Mouse (Mus musculus) erythroblast, adult 5-6 weeks (primary cell): ENCODE results near the gene Slc30a2. TPM values are rescaled to one million over a fixed set of nuclear protein-coding genes. Genes with fewer than 3 reads are reported as not detected.
"Not testable (repeated sequence)": the region's sequence is repeated elsewhere in the genome, so short reads cannot be mapped to it uniquely, and the experiment has no call there.

Experiments used
- ATAC-seq: replicated peaks from 2 replicates; pipeline ENCODE4 v1.8.0; 2016; ENCODE audit warnings: moderate number of reproducible peaks, mild to moderate bottlenecking, moderate TSS enrichment, inconsistent platforms; ENCODE audit not compliant: poor library complexity, low FRiP score, severe bottlenecking
- total RNA-seq, 2 experiments: library from RNA; stranded (forward) in 1 of 2; stranded (reverse) in 1 of 2; fragments of 150-400 nt in 1 of 2; fragments of 200-764, 138-1000 nt in 1 of 2; gene quantifications; 2 replicates each; pipeline versions ENCODE4 v1.2.3 to v1.2.4; 2015 to 2017; ENCODE audit warnings: low replicate concordance in 2 of 2

The Slc30a2 gene
- total RNA-seq, 2 experiments from 2014 or later: not detected

DNA sequence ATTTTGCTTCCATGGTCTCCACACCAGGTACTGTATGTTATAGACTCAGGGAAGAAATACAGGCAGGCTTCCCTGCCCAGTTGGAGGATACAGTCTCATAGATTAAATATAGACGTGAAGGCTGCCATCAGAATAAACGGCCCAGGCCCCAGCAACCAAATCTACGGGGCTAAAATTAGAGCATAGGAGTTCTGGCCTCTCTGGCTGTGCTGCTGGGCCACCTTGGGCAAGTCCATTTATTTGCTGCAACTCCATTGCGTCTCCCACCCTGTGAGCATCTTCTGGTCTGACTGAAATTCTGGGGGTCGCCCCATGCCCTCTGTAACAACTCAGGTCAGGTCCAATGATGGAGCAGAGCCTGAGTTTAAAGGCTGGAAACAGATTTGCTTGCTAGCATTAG lies 23.9 kb upstream of the Slc30a2 start:
- no peak for ATAC-seq

DNA sequence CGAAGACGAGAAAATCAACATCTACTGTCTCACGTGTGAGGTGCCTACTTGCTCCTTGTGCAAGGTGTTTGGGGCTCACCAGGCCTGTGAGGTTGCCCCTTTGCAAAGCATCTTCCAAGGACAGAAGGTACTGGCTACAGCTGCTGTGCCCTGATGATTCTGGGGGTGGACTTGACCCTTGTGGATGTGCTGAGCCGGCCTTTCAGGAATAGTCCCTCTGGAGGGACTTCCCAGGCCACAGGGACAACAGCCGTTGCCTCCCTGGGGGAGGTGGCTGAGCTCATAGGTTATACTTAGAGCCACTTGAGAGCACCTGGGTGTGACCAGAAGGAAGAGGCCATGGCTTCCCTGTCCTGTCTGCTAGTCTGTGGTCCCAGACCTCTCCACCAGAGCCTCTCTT lies 23.3 kb upstream of the Slc30a2 start:
- no peak for ATAC-seq

DNA sequence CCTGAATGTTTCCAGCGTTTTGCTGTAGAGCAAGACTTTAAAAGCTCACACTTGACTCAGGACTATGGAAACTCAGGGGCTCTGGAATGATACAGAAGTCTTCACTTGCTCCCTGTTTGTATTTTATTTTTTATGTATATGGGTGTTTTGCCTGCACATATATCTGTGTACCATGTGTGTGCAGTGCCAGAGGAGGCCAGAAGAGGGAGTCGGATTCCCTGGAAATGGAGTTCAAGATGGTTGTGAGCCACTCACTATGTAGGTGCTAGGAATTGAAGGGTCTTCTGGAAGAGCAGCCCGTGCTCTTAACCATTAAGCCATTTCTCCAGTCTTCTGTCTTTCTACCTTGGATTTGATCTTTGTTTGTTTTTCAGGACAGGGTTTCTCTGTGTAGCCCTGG lies 21.5 kb upstream of the Slc30a2 start:
- ATAC-seq: no peak

DNA sequence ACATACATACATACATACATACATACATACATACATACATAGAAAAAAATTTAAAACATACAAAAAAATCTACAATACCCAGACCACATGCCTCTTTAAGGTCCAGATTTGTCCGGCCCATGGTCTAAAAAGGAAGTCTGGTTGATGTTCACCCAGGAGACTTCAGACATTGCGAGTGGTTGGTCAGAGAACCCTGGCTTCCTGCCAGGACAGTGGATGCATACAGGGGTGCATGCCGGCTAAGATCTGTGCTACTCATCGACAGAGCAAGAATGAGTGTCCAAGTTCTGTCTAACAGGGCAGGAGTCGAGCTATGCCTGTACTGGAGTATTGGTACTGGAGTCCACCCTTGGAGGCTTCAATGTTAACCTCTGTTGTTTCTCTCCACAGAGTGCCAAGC lies 18.3 kb upstream of the Slc30a2 start:
- no peak for ATAC-seq

DNA sequence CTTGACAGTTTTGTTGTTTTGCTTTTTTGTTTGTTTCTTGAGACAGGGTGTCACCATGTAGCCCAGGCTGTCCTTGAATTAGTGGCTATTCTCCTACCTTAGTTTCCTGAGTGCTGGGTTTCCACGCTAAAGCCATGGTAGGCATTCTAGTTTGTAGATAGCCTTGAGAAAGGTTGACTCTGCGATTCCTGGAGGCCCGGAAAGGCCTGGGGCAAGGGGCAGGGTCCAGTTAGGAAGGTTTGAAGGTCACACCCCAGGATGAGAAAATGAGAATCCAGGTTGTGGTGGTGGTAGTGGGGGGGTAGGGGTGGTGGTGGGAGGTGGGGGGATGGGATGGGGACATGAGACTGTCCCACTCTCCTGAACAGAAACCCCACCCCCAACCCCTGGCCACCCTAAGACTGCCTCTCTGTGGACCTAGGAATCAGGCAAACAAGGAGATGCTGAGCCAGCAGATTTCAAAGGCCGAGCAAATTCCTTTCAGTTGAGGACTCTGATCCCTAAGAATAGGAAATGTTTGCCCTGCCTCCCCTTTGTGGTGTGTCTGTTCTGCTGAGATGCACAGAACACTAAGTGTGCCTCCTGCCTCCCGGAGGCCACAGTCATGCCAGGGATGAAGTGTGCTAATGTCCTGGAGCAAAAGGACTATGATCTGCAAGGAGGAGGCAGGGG lies 16.0 kb upstream of the Slc30a2 start:
- no peak for ATAC-seq

DNA sequence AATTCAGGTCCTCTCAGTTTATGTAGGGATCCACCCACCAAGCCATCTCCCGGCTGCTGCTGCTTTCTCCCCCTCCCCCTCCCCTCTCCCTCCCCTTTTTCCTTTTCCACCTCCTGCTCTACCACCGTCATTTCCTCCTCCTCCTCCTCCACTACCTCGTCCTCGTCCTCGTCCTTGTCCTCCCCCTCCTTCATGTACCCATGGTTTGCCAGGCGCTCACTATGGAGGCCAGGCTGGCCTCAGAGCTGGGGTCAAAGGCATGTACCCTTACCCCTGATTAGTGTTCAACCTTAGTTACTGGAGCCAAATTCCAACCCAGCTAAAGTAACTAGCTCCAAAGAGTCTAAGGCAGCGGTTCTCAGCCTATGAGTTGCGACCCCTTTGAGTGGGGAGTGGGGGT lies 14.8 kb upstream of the Slc30a2 start:
- no peak for ATAC-seq

DNA sequence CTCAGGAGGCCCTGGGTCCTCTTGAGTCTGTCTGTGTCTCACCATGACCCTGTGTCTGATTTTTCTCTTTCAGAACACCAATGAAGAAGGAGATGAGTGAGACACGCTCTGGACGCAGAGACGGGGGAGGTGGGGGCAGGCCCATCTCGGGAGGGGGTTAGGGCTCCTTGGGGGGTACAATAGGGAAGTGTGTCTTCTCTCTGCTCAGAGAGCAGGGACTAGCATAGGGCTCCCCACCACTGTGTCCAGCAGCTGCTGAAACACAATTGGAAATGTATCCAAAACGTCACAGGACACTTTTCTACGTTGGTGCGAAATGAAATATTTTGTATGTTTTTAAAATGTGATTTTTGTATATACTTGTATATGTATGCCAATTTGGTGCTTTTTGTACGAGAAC lies 14.1 kb upstream of the Slc30a2 start:
- no peak for ATAC-seq

DNA sequence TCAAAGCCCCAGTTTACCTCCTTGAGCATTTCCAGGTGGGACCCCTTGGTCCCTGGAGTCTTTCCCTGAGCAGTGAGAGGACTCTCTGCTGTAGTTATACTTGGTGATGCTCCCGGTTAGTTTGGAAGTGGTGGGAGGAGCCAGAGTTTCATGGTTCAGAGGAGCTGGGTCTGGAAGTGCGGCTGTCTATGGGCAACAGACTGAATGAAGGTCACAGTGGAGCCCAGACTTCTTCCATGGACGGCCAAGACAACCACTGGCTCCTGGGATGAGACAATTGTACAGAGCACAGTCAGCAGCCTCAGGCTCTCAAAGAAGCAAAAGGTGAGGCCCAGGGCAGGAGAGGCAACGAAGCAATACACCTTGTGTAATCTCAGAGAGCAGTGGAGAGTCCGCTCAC lies 12.7 kb upstream of the Slc30a2 start:
- no peak for ATAC-seq

DNA sequence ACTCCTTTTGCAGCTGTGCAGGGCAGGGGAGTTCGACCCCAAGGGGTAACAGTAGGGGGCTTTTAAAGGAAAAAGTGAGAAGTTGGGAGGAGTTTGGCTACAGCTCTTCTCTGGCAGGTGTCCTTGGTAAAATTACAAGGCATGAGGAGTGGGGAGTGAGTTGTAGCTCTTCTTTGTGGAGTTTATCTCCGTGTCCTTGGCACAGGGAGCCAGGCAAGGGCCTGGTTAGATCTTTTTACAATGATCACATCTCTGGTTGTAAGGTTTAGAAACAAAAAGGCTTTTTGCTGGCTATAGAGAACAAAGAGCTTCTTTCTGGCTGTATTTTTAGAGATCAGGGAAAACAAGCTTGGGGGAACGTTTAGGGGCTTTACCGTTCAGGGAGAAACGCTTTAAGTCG lies 1.8 kb upstream of the Slc30a2 start:
- ATAC-seq: not testable (repeated sequence)

DNA sequence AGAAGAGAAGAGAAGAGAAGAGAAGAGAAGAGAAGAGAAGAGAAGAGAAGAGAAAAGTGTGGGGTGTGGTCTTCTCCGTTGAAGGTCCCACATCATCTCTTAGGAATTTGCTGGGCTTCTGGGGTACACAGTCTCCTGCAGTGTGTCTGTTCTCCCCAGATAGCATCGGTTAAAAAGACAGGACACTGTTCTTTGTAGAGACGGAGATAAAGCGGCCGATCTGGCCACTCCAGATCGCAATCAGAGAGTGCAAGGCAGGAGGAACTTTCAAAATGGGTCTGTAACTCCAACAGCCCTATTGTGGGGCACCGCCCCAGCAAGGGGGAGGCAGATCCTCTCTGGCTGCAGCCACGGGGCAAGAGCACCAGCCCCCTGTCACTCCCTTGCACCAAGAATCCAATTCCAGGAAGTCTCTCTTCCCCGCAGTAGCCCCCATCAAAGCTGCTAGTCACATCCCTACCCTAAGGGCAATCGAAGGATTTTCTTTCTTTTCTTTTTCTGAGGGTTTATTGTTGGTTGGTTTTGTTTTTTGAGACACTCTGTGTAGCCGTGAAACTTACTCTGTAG lies 685 bp upstream of the Slc30a2 start:
- ATAC-seq: no peak

DNA sequence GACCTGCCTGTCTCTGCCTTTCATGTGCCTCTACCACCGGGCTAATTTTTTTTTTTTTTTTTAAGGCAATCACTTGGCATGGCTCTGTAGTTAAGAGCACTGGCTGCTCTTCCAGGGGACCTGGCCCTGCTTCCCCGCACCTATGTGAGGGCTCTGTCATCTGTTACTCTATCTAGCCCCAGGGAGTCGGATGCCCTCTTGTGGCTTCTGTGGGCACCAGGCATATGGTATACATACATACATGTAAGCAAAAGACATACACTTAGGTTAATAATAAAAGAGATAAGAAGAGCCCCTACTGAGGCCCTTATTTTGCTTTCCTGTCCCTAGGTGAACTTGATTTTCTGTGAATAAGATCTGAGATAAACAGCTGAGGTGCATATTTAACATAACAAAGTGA lies 1.6 kb downstream of the Slc30a2 start:
- no peak for ATAC-seq

DNA sequence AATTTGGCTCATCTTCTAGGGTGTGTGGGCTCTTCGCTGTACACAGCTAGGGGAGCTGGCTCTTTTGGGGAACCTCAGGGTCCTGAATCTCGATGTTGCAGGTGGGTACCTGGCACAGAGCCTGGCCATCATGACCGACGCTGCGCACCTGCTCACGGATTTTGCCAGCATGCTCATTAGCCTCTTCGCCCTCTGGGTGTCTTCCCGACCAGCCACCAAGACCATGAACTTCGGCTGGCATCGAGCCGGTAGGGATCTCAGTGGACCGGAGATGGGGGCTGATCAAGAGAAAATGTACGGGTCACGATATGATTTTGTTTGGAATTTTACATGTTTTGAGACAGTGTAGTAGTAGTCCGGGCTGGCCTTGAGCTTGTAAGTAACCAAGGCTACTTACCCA lies 2.8 kb downstream of the Slc30a2 start:
- no peak for ATAC-seq

DNA sequence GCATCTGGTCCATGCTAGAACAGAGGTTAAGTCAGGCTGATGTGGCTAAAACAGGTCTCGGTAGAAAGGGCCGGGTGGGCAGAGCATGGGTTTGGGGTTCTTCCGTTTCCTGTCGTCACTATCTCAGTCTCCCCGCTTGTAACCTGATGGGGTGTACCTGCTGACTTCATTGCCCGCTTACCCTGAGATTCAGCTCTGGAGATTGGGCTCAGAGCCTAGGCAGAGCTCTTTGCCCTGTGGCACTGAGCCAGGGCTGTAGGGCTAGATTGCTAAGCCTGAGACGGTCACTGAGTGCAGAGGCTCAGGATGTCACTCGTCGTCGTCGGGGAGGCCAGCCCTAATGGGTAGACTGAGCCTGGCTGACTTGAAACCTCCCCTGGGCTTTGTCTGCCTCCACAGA lies 5.1 kb downstream of the Slc30a2 start:
- no peak for ATAC-seq

DNA sequence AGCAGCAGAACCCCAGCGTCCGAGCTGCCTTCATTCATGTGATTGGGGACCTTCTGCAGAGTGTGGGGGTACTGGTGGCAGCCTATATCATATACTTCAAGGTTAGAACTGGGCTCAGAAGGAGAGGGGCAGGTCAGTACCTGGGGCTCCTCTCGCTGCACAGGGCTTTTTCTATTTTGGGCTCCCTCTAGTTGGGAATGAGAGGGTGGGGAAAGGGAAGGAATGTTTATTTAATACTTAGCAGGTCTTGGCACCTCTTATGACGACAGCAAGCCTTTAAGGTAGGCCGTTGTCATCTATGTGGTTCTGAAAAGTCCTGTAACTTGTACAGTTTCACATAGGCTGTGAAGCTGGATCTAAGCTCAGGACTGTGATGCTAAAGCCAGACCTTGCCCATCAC lies 5.6 kb downstream of the Slc30a2 start:
- no peak for ATAC-seq

DNA sequence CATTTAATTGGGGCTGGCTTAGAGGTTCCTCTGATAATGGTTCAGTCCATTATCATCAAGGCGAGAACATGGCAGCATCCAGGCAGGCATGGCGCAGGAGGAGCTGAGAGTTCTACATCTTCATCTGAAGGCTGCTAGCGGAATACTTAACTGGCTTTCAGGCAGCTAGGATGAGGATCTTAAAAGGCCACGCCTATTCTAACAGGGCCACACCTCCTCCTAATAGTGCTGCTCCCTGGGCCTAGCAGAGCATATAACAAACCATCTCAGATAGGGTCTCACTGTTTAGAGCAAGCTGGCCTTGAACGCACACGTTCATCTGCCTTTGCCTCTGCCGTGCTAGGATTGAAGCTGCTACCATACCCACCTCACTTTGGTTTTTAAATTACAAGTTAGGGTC lies 6.8 kb downstream of the Slc30a2 start:
- no peak for ATAC-seq

DNA sequence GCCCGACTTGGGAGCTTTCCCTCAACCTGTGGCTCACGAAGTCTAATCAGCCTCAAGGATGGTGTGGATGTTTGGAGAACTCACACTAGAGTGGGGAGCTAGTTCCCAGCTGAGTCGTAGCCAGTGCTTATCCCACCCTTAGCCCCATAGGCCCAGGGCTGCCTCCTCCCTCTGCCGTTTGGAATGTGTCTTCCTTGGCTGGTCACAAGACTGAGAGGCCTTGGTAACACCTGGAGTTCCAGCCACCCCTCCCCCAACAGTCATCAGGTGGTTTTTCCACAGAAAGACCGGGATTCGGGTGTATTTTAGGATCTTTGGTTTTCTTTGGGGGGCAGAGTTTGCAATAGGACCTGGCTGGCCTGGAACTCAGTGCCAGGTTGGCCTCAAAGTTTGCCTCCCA lies 7.7 kb downstream of the Slc30a2 start:
- no peak for ATAC-seq

DNA sequence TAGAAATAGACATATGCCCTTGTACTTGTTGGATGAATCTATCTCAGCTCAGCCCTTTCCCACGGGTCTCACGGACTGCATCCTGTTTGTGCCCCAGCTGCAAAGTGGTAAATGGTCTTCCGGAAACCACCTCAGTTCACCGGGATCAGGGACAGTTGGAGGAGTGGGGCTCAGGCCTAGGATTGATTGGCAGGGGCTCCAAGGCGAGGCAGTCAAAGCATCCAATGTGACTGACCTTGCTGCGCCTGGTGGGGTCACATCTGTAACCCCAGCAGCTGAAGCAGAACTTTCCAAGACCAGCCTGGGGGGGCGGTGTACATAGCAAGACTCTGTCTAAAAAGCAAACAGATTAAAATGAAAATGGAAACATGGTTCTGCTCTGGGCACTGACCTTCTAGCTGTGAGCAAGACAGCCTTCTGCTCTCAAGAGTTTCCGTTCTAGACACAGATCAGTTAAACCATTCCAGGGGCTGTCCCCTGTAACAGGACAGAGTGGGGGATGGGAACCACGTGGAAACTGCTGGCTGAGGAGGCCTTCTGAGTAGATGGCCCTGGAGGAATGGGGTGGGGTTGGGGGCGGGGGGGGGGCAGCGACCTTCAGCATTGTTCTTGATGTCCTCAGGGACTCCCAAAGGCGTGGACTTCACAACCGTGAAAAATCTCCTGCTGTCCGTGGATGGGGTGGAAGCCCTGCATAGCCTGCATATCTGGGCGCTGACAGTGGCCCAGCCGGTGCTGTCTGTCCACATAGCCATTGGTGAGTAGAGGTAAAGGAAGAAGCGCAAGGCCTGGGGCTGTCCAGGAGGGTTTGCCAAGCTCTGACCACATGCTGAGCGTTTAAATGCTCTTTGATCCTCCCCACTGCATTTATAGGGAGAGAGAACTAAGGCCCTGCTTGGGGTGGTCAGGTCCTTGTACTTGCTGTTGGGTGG lies 8.6 kb downstream of the Slc30a2 start:
- no peak for ATAC-seq

DNA sequence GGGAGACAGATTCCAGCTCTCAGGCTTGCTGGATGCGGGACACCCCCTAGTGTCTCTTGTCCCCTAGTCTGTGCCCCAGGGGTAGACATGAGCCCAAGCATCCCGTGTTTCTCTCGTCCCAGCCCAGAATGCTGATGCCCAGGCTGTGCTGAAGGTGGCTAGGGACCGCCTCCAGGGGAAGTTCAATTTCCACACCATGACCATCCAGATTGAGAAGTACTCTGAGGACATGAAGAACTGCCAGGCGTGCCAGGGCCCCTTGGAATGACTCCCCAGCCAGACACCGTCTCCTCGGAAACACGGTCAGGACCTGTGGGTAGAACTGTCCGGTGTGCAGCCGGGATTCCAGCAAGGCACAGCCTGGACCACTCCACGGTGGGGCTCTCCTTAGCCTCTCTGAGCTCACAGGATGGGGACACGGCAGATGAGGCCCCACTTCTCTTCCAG lies 9.3 kb downstream of the Slc30a2 start:
- ATAC-seq: no peak

DNA sequence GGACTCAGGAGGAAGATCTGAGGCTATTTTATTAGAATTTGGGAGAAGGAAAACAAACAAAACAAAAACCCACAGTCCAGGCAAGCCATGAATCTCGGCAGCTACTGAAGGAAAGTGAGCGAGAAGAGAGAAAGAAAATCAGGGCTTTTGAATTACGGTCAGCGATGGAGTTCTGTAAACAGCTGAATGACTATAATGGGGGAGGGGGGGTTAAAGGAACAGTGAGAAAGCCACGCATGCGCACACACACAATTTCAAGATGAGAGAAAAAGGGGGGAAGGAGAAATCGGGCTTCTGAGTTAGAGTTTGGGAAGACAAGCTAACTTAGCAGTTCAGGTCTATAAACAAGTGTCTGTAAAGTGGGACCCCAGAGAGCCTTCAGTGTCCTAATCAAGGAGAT lies 9.9 kb downstream of the Slc30a2 start:
- no peak for ATAC-seq

DNA sequence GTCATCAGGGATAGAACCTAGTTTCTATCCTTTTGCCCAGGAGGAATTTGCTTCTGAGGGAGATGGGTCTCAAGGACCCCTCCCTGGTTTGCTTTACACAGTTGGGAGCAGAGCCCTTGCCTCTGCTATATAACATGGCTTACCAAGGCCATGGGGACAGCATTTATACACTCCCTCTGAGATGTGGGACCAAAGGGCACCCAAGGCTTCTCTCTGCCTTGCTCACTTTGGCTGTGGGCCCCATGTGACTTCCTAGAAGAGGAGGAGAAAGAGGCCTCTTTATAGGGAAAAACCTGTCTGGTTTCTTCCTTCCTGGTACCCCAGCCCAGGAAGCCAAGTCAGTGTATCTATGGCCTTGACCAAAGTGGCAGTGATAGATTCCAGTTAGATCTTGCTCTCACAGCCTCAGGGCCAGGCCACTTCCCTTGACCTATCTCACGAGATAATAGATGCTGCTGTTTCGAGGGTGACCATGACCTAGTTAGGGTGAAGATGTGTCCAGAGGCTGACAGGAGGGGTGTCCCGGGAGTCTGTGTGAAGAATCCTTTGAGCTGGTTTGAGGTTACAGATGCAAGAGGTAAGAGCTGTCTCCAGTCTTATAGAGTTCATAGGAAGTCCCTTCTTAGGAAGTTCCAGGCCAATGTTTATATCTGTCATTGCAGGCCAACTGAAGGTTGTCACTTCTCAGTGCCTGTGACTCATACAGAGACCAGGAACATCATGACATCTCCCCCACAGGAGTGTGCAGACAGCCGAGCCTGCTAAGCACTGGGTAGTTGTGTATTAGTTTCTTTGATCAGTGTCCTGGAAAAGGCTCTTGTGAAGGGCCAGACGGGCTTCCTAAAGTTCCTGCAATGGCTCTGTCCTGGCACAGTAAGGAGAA lies 10.8 kb downstream of the Slc30a2 start:
- ATAC-seq: no peak
